Mouse (Mus musculus) kidney, adult 18-20 months (tissue): ENCODE measurements around the gene Gmps.

ENCODE experiments used
- DNase-seq: peaks from one replicate; pipeline ENCODE4 v3.0.0; 2021

Gmps gene

DNA sequence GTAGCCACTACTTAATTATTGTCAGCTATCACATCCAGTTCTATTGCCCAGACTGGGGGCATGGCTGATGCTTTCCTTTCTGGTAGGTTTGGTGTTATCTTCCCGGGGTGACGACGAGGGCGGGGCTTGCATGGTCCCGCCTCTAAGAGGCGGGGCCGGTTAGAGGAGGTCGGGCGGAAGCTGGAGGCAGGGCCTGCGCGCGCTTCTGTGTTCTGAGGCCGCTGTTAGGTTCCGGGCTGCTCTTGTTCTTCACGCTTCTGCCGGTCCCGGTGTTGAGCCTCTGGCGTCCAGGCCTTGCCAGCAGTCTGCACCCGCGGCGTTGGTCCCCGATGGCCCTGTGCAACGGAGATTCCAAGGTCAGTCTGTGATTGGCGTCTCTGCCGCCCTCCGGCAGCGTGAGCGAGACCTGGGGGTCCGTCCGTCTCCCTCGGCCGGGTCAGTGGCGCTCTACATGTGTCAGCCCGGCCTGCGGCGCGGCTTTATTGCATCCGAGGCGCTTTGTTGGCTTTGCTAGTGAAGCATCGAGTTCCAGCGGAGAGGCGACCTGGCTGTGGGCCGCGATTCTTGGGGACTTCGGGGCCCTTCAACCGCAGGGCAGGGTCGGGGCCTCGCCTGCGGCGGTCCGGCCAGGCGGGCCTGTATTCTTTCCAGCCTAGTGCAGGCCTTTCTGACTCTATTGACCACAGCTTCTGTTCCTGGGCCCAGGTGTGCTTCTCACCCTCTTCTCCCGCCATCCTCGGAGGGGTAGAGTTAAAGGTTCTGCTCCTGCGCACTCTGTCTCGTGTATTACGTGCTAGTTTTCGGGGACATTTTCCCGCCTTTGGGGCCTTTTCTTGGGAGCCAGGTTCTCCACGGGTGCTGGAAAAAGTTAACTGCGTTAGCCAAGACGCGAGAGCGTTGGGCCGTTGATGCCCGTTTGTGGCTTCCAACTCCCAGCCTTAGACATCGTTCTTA, at the start of gene Gmps:
TSS of gene Gmps (plus strand) at position 152 of the 954 bp plus-strand sequence.
- peak; percentile 96 for DNase-seq

DNA sequence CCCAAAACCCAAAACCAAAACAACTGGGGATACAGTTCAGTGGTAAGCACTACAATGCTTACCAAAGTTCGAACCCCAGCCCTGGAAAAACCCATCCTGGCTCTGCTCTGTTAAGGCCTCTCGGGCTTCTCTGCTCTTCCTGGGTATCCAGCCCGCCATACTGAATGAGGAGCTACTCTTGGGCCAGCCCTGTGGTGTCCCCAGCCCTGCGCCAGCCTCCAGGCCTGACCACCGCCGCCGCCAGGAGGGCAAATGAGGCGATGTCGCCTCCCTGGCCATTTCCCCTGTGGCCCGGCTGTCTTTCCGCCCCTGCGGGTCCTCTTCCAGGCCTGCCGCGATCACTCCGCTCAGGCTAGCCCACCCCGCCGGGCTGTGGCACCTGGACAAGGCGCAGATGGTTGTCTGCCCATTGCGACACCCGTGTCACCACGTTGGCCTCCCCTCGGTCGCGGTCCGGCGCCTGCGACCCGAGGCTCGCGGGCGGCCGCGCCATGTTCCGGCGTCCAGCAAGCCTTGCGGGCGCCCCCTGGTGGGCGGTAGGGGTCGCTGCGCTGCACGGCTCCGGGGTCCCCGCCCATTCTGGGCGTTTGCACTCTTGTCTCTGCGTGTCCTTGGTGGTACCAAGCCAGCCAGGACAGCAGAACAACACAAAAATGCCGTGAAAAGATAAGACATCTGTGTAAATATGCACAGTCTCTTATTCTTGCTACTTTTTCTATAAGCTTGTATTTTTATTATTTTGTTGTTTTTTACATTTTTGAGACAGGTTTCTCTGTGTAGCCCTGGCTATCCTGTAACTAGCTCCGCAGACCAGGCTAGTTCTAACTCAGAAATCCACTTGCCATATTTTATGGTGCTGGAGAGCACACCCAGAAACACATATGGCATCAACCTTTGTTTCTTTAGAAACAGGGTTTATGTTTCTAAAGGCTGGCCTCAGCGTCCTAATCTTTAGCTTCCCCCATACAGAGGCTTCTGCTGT, 46.7 kb upstream of the Gmps start, which contains the start of gene E130311K13Rik:
TSS of gene E130311K13Rik (minus strand) at position 595 of the 982 bp plus-strand sequence.
- DNase-seq, result peak; percentile 96

DNA sequence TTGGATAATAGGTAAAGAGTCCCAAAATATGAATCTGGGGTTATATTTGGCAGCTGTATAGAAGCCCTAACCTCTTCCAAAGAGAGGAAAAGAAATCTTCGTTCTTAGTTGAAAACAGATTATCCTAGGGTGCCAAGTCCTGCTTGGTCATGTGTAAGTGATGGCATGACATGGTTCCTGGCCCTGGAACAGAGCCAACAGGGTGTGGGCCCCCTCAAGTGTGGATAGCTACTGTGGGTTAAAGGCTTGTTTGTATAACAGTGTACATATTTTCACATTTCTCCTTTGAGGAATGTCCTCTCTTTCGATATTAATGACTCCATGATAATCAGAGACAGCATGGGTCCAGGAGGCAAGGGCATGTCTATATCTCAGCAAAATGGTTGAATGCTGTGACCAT, 37.0 kb upstream of the Gmps start:
- DNase-seq, result no peak

DNA sequence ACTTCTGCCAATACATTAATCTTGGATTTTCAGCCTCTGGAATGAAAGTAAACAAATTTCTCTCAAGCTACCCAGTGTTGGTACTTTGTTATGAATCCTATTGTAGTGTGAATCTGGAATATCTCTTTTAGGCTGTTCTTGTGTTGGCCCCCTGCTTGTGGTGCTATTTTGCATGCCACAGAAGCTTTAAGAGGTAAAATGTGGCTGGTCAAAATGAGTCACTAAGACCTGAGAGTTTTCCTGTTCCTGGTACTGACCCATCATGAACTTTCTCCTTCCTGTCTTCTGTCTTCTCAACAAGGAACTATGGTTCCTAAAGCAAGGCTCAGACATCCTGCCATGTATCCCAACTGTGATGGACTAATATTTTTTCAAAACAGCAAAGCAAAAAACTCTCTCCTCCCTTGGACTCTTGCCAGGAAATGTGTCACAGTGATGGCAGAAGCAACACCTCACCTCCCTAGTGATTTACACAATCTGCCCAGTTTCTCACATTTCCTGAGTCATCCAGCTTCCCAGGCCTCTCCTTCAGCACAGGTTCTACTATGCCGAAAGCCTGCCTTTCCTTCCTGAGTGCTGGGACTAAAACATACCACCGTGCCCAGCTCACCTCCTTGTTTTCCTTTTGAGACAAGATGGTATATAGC, 34.6 kb upstream of the Gmps start:
- no peak for DNase-seq

DNA sequence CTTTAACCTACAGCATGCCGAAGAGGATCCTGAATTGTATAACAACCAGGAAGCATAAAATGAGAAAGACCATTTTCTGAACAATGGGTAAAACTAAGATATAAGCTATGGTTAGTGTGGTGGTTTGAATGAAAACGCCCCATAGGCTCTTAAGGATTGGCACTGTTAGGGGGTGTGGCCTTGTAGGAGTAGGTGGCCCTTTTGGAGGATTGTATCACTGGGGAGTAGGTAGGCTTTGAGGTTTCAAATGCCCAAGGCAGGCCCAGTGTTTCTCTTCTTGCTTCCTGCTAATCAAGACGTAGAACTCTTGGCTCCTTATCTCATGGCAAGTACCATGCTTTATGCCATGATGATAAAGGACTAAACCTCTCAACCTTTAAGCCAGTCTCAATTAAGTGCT, 26.1 kb upstream of the Gmps start:
- DNase-seq, result no peak

DNA sequence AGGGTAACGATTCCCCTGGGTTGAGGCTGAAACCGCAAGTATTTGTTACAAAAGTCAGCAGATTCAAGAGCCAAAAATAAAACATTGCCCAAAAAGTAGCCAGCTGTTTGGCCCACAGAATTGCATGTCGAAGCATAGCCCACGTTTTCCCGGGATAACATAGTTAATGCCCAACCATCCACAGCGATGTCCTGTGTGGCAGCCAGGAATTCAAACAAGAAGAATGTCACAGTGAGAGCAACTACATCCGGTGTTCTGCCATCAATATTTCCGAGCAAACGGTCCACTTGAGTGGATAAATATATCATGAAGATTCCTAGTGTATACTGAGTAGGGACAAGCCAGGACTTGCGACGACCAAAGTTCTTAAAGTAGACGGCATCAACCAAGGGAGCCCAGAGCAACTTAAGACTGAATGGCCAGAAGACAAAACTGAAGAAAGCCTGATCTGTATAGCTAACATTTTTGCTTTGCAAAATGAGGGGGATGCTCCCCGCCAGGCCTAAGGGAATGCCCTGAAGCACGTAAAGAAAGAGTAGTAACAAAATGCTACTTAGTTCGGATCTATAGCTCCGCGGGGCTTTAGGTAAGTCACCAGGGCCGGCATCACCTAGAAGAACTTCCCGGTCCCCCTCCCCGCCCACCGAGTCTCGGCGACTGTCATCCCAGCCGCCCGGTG, 12.3 kb upstream of the Gmps start:
- DNase-seq, result peak; percentile 49

DNA sequence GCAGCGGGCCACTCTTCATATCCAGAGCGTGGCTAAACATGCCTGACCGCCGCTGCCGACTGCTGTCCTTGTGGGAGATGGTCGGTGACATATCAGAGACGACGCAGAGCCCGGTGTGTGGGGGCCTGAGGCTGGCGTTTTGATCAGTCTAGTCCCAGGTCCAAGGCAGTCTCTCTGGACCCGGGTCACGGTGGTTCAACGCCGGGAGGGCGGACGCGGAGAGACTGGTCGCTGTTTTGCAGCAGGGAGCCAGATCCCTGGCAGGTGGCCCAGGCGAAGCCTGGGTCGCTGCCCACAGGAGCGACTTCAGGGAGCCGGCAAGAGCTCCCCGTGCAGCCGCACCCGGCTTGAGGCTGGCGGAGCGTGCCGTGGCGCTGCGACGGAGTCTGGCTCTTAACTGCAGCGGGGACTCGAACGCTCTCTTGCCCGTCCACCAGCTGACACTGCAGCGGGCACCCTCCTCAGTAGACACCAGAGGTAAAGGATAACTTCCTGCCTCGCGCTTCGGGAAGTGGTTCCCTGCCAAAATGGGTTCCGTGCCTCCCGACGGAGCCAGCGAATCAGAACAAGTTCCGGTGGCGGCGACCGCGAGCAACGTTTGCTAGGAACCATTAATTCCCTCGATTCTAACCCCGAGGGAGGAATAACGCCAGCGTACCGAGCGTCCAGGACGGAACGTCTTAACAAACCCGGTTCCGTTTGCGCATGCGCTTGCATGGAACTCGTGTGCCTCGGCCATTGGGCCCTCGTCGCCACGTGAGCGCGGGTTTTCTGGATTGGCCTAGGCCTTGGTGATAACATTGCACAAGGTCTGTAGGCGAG, 11.6 kb upstream of the Gmps start, which contains the start of gene Slc33a1:
TSS of gene Slc33a1 (minus strand) at position 669 of the 822 bp plus-strand sequence.
- DNase-seq, result peak; percentile 99

DNA sequence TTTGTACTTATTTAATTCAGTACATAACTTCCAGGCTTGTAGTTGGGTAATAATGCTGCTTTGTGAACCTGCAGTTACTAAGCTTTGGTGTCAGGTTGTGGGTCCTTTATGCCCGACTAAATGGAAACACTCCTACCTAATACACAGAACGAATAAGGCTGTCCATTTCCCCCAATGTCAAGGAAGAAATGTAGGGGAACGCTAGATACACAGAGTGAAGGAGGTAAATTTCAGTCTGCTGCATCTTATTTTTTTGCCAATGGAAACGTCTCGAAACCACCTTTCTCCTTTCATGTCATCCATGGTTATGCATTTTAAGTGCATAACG, 11.0 kb upstream of the Gmps start:
- DNase-seq, result no peak

DNA sequence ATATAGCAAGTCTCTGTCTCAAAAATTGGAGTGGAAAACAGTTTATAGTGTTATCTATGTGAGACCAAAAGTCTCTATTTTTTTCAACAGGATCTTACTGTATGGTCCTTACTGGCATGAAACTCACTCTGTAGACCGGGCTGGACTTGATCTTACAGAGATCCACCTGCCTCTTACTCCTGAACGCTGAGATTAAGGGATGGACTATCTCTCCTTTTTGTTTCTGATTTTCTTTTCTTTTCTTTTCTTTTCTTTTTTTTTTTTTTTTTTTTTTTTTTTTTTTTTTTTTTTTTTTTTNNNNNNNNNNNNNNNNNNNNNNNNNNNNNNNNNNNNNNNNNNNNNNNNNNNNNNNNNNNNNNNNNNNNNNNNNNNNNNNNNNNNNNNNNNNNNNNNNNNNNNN, 10.0 kb upstream of the Gmps start:
- no peak for DNase-seq

DNA sequence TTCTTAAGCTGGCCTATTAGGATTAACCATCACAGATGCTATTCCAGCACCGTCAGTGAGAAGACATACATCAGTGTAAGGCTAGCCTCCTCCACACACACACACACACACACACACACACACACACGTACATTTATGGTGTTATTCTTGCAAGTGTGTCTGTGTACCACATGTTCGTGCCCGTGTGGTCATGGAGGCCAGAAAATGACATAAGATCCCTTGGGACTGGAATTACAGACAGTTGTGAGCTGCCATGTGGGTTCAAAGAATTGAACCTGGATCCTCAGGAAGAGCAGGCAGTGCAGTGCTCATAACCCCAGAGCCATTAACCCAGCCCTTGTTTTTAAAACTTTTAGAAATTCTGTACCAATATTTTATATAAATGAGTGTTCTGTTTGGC, 2.0 kb downstream of the Gmps start:
- no peak for DNase-seq

DNA sequence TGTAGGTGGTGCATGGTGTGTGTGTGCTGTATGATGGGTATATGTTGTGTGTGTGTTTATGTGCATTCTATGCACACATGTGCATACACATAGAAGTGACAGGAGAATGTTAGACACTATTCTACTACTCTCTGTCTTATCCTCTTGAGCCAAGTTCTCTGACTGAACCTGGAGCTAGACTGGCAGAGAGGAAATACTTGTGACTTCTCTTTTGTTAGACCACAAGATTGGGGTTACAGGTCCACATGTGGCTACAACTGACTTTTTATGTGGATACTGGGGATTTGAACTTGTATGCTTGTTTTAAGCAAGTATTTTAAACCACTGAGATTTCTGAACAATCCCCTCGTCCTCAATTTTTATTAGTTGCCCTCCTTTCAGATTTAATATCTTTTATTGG, 10.8 kb downstream of the Gmps start:
- DNase-seq, result no peak

DNA sequence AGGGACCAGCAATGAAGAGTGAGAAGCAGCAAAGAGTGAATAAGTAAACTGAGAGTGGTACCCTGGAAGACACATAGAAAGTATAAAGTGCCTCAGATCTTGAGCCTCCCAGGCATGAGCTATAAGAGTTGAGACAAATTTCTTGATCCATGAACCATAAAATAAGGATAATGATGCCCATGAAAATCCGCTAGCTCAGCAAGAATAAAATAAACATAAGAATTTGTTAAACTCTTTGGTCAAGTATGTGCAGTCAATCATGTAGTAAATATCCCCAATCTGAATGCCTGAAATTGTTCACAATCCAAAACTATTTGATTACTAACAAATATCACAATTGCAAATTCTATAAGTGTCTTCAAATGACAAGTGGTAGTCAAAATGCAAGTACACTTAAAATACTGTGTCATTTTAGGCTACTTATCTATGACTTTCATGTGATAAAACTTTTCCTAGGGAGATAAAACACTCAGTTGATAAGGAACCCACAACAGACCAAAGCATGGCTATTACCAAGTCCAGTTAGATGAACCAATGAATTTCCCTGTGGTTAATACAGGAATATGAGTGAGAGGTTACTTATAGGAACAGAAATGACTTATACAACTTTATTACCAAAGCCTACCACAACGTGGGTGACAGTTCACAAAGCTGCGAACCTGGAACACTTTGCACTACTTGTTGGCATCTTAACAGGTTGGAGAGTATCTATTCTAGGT, 13.0 kb downstream of the Gmps start:
- DNase-seq, result no peak

DNA sequence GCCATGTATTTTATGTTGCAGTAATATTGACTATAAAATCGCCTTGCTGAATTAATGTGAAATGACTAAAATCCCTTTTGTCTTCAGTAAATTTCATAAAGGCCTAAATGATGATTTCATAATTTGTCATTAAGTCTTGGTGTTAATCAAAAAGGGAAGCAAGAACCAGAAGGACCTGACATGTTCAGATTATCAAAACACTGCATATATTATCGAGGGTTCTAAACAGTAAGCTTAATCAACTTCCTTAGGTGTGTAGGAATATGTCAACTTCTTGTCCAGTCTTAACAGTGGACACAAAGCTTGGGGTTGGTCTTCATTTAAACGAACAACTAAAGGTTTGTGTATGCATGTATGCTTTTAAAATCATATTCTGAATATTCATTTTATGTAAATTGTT, 45.5 kb downstream of the Gmps start:
- no peak for DNase-seq

DNA sequence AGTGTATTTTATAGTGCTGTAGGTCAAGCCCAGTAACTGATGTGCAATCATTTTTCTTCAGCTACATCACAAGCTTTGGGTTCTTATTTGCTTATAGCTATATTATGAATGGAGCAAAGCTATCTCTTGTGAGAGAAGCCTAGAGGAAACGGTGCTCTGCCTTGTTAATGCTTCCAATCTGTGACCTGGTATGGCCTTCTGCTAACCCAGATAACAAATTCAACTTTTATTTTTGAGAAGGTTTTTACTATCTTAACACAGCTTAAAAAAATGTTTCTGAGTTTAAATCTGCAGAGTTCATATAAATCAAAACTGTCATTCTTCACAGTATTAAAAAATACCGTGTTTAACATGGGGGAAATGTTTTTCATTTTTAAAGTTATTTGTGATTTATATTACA, 46.0 kb downstream of the Gmps start:
- DNase-seq, result no peak

DNA sequence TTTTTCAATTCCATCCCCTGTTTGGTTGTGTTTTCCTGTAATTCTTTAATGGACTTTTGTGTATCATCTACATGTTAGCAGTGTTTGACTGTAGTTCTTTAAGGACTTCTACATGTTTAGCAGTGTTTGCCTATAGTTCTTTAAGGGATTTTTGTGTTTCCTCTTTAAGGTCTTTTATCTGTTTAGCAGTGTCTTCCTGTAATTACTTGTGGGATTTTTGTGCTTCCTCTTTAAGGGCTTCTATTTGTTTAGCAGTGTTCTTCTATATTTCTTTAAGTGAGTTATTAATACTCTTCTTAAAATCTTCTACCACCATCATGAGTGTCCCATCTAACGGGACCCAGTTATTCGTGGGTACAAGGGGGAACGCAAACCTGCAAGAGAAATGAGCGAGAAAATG, 53.9 kb downstream of the Gmps start:
- DNase-seq, result no peak

DNA sequence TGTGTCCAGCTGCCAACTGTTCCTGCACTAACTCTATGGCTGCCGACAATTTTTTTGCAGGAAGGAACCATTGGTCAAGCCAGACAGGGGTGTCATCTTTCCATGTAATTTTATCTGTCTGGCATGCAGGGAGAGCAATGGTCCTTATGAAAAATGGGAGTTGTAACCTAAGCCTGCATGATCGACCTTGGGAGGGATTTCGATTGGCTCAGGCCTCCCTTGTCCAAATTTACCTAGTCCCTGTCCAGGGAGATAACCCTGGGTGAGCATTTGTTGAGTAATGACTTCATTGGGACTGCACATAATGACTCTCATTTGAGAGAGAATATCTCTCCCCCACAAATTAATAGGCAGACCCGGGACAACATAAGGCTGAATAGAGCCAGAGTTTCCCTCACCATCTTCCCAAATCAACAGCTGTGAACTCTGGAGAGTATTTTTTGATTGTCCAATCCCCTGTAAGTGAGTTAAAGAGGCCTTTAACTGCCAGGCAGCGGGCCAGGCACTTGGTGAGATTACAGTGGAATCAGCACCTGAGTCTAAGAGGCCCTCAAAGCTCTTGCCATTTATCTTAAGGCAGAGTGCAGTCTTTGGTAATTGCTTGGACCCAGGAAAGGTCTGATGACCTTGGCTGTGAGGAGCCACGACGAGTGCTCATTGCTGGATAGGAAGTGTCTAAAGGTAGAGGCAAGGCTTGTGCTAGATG, 62.4 kb downstream of the Gmps start:
- DNase-seq, result no peak

DNA sequence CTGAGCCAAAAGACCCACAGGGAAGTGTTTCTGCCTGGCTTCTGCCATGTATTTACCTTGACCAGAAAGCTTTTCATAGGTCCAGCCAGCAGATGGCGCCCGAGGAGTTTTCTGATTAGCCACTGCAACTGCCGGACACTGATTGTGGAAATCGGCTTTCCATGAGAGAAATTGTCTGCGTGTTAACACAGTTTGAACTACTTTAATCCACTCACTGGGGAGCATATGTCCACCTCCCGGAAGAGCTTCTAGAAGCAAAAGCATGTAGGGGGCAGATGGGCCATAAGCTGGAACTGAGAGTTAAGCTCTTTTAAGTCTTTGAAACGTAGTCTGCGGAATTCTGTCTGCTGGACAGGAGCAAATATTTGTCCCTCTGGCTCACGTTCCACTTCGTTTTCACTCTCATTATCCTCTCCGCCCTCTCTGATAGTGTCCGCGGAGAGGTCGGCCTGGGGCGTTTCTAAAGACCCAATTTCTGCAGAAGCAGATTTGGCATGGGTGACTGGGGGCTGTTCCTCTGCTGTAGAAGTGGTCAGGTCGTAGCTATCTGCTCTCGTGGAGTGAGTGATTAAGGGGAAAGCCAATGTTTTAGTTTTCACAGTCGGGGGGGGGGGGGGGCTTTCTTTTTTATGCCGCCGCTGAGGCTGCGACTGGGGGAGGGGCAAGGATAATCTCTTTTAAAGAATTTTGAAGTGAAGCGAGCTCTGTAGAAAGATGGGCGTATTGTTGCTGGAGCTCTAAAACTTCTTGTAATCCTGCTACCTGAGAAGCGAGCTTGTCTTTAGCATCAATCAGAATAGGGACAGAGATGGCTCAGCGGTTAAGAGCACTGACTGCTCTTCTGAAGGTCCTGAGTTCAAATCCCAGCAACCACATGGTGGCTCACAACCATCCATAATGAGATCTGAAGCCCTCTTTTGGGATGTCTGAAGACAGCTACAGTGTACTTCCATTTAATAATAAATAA, 64.2 kb downstream of the Gmps start:
- peak; percentile 87 for DNase-seq
